Mouse (Mus musculus): ENCODE measurements around the gene Gabbr1.
"Not testable (repeated sequence)": the region's sequence is repeated elsewhere in the genome, so short reads cannot be mapped to it uniquely, and the experiment has no call there.

Gabbr1 gene

DNA sequence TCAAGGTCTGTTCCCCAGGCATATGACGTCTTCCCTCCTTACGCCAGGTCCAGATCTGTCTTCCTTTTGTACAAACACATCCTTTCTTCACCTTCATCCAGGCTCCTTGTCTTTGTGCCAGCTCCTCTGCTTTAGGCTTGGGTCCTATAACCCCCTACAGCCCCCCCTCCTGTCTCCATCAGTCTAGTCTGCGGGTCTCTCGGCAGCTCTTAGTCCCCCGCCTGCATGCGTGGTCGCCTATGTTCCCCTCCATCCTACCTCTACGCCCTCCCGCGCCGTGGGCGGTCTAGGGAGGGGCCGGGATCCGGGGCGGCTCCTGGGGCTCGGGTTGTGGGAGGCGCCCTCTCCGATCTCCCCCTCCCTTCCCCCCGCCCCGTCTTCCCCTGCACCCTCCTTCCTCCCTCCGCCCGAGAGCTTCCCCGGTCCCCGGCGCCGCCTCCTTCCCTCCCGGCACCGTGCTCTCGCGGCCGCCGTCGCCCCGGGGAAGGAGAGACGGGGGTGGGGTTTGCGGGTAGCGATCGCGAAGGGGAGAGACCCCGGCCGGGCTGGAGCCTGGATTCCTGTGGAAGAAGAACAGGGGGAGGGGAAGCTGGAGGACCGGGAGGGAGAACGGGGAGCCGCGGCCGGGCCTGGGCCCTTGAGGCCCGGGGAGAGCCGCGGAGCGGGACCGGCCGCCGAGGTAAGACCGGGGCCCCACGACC, at the start of gene Gabbr1:
Gene Gabbr1, plus strand, starts transcription at position 356 of the 701 bp plus-strand sequence.
- peak; percentile 86 for DNase-seq (ENCODE audit: low read depth, low spot score)

- DNase-seq (ENCODE audit: low read depth, low spot score) = peak; percentile 12
Observed at GRCm38 (mm10) chr17:36997033-36997735, 48.6 kb upstream of the Gabbr1 start.

DNA sequence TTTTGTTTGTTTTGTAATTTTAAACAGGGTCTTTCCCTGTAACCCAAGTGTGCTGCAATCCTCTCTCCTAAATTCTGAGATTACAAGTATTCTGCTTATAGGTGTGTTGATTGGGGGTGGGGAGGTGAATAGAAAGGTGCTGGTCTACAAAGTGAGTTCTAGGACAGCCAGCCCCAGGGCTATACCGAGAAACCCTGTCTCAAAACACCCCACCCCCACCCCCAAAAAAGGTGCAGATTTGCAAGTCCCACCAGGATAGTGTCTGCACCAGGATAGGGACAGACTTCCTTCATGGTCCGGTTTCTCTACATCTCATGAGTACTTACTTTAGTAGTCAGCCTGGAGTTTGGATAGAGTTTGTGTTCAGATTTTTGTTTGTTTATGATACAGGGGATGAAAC, 47.3 kb upstream of the Gabbr1 start:
- DNase-seq (ENCODE audit: low read depth, low spot score) = no peak

DNA sequence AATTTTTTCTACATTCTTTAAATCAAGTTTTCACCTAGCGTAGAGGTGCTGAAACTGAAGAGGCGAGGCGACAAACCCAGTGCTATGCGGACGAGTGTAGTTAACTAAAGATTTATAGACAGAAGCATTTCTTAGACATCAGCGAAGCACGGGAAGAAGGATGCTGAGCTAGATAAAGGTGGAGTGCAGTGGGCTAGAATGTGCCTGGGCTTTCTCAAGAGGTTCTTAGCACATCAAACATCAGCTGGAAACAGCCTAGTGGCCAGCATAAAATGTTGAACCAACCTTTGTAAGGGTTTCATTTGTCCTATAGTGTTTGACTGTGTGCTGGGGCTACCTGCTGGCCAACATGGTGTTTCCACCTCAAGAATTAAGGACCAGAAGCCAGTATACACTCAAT, 44.9 kb upstream of the Gabbr1 start, which contains the start of gene Zfp57:
Gene Zfp57, plus strand, starts transcription at position 301 of the 400 bp plus-strand sequence.
- DNase-seq (ENCODE audit: low read depth, low spot score) = no peak

GRCm38 (mm10) chr17:37002364-37003330, 43.1 kb upstream of the Gabbr1 start:
- DNase-seq (ENCODE audit: low read depth, low spot score) = peak; percentile 75

DNA sequence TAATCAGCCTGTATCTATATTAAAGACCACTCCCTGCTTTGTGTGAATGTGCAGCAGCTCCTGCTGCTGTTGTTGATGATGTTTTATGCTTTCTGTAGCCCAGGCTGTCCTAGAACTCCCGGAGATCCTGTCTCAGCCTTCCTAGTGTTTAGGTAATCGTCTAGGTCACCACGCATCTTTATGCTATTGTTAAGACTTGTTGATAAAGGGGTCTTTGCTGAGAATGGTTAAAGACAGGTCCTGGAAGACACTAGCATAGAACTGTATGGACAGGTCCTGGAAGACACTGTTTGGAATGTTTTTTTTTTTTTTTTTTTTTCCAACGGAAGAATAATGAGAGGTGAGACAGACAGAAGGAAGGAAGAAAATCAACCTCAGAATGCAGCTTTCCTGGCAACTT, 42.4 kb upstream of the Gabbr1 start:
- DNase-seq (ENCODE audit: low read depth, low spot score) = no peak

DNA sequence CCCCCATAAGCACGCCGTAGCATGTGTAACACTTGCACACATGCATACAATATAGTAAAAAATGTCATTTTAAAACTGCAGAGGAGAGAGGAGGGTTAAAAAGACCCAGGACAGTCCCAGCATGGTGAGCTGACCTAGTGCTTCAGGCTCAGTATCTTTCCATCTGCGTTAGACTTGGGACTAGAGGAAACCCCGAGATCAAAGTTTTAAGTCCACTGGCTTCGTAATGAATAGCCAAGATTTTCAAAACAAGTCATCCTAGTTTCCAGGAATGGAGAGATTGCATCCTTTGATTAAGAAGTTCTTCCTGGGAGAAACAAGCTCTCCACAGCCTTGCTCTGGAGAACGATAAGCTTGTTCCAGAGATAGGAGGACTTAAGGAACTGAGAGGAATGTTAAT, 37.6 kb upstream of the Gabbr1 start:
- DNase-seq (ENCODE audit: low read depth, low spot score) = no peak

- DNase-seq (ENCODE audit: low read depth, low spot score) = no peak
Observed at GRCm38 (mm10) chr17:37009460-37010042, 36.2 kb upstream of the Gabbr1 start.

DNA sequence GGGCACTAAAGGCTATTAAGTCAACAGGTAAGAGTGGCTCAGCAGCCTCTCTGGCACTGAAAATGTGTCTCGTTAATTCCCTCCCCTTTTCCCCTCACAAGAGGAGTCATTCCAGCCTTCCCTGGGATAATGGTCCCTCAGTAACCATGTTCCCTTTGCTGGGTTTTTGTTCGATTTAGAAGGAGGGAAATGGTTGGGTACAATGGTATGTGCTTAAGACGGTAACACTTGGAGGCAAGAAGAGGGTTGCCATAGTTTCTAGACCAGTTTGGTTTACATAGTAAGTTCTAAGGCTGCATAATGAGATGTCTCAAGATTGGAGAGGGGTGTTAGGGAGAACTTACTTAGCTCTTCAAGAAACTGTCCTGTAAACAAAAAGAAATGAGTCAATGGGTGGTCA, 34.0 kb upstream of the Gabbr1 start:
- DNase-seq (ENCODE audit: low read depth, low spot score) = no peak

DNA sequence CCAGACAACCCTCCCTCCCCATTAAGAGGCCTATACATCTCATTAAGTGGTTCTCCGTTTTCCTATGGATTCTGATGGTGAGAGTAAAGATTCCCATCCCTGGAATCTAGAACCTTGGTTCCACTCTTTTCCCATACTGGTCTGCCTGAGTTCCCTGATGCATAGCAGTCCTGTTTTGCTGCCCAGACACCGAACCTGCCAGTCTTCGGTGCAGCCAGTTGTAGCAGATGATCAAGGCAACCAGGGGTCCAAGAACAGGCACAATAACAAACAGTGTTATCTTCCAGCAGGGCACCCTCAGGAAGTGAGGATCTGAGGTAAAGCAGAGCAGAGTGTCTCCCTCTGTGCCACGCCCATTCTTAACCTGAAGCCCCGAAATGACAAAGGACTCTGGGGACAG, 33.6 kb upstream of the Gabbr1 start:
- DNase-seq (ENCODE audit: low read depth, low spot score) = no peak

DNA sequence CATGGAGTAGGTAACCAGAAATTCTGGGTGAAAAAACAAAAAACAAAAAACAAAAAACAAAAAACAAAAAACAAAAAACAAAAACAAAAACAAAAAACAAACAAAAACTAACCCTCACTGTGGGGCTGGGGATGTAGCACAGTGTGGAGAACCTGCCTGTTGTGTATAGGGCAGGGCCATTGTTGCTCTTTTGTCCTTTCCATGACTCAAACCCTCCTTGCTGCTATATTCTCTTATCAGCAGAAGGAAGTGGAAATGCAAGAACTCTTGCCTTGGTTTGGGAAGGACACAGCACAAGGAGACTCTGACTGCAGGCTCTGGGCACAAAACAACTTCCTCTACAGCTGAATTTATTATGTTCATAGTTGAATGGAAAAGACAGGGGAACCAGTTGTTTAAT, 29.4 kb upstream of the Gabbr1 start:
- DNase-seq (ENCODE audit: low read depth, low spot score) = no peak

DNA sequence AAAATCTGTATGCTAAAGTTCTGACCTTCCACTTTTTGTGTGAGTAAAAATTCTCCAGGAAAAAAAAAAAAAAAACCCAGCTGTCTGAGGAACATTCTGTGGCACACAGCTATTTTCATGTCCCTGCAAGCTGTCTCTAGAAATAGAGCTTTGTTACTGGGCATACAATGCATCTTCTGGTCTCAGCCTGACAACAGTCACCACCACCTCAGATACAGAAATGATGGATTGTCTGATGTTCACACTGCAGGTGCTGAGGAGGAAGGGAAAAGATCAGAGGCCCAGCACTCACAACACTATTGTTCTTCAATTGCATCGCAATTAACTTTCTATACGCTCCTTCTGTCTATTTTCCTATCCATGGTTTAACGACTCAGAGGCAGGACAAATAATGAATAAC, 27.4 kb upstream of the Gabbr1 start:
- no peak for DNase-seq (ENCODE audit: low read depth, low spot score)

DNA sequence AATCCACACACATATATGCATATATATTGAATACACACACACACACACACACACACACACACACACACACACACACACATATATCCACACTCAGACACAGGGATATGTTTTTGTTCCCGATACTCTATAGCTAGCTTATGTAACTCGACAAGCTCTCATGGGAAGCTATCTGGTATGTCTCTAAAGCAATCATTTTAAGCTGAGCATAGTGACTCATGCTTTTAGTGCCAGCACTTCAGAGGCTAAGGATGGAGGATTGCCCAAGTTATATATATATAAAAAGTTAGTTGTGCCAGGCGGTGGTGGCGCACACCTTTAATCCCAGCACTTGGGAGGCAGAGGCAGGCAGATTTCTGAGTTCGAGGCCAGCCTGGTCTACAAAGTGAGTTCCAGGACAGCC, 26.5 kb upstream of the Gabbr1 start:
- DNase-seq (ENCODE audit: low read depth, low spot score) = not testable (repeated sequence)

DNA sequence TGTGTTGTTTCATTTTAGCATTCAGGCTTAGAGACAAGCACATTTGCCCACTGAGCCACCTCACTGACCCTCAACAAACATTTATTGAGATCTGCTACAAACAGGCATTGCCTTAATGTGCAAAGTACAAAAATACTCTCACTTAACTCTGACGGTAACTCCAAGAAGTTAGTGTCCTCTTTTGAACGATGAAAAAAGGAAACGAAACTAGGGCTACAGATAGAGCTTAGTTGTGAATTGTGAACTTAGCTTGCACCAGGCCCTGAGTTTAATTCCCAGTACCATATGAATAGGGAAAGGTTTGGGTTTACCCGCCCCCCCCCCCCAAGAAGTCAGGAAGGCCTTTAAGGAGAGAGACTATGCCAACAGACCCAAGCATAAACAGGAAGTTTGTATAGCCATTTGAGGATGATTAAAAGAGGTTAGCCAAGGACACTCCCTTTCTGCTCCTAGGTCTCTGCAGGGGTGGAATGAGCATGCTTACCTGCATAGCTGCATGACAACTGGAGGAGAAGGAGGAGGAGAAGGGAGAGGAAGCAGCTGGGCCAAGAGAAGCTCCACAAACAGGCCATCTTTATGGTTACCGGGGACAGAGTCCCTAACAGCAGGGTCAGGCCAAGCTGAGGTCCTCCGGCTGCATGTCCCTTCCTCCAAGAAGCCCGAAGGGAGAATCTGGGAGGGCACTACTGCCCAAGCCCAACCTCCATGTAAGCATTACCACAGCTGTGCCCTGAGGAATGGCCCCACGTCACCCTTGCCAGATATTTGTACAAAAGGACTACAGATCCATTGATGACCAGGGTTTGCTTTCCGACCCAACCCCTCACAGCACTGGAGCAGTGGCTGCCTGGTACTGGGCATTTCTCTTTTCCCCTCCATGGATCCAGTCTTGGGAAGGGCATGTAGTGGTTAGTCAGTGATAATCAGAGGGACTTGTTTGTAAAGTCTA, 22.9 kb upstream of the Gabbr1 start, which contains the start of gene Mog:
Gene Mog, minus strand, starts transcription at position 771 of the 949 bp plus-strand sequence.
- no peak for DNase-seq (ENCODE audit: low read depth, low spot score)

GRCm38 (mm10) chr17:37026425-37026824, 19.3 kb upstream of the Gabbr1 start:
- DNase-seq (ENCODE audit: low read depth, low spot score) = no peak

GRCm38 (mm10) chr17:37027486-37027885, 18.3 kb upstream of the Gabbr1 start:
- no peak for DNase-seq (ENCODE audit: low read depth, low spot score)

DNA sequence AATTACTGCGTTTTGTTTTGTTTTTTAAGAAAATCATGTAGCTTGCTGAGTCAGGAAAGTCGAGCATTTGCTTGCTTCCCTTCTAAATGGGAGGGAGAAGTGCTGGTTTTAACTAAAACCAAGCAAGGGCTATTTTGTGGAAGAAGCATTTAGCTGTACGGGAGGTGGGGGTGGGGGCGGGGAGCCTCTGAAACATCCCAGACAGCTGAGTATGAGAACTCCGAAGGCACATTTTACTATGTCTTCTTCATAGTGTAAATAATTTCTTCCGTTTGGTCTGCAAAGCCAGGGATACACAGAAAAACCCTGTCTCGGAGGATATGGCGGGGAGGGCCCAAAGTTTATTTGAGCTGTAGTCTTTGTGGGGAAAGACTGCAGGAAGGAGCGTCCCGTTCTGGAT, 17.6 kb upstream of the Gabbr1 start:
- DNase-seq (ENCODE audit: low read depth, low spot score) = no peak

DNA sequence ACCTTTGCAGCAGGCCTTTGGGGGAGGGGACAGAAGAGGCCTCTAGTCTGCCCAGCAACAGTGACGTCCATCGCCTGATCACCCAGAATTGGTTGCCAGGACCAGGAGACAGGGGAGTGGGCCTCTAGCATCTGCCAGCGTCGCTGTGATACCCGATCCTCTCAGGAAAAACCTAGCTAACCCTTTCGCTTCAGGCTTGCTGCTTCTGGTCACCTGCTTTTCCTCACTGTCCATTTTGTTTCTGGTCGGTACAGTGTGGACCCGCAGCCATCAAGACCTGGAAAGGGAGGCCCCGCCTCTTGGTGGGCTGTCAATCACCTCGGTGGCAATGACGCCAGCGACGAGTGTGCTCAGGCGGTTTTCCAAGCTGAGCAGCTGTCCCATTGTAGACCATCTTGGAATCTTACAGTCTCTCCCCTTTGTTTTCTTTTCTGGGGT, 17.1 kb upstream of the Gabbr1 start:
- DNase-seq (ENCODE audit: low read depth, low spot score) = peak; percentile 93

DNA sequence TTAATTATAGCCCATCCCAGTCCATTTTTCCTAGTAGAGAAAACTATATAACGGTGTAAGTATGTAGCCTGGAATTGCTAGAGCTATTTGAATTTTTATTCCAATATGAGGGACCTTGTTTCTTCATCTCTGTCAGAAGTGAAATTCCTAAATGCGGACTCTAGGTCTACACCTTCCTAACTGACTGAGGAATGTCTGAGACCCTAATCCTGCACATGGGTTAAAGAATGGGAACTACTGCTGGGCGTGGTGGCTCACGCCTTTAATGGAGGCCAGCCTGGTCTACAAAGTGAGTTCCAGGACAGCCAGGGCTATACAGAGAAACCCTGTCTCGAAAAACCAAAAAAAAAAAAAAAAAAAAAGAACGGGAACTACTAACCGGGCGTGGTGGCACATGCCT, 16.6 kb upstream of the Gabbr1 start:
- DNase-seq (ENCODE audit: low read depth, low spot score) = no peak

- DNase-seq (ENCODE audit: low read depth, low spot score) = no peak
Observed at GRCm38 (mm10) chr17:37039127-37039894, 6.5 kb upstream of the Gabbr1 start.
